Mouse (Mus musculus) liver, adult 2 months (tissue): ENCODE measurements around the gene Fam229a. TPM values are rescaled to one million over a fixed set of nuclear protein-coding genes. Genes with fewer than 3 reads are reported as not detected.

Experiments used
- DNase-seq: peaks from one replicate; pipeline ENCODE4 v3.0.0-alpha.2; 2011; ENCODE audit warnings: low read depth, low spot score; ENCODE audit errors: extremely low read depth
- H3K27ac ChIP-seq: fragments of 200-500 bp; replicated peaks from 2 replicates; pipeline ENCODE4 v1.5.1; 2012; ENCODE audit warnings: low read depth, mild to moderate bottlenecking, control low read depth, inconsistent platforms, low read length; ENCODE audit not compliant: insufficient read depth
- H3K27me3 ChIP-seq: fragments of 200-500 bp; 2 replicates; pipeline ENCODE4 v1.6.1; 2012; ENCODE audit warnings: mild to moderate bottlenecking, moderate library complexity, low read length, inconsistent platforms; ENCODE audit not compliant: control insufficient read depth, insufficient read depth
- H3K36me3 ChIP-seq: fragments of 200-500 bp; 2 replicates; pipeline ENCODE4 v1.6.1; 2012; ENCODE audit warnings: low read length, inconsistent platforms; ENCODE audit not compliant: control insufficient read depth, insufficient read depth
- H3K4me1 ChIP-seq: fragments of 200-500 bp; 2 replicates; pipeline ENCODE4 v1.6.1; 2011; ENCODE audit warnings: low read length; ENCODE audit not compliant: control insufficient read depth, insufficient read depth
- H3K4me3 ChIP-seq: fragments of 200-500 bp; 2 replicates; pipeline ENCODE4 v1.5.1; 2011; ENCODE audit warnings: low read depth, mild to moderate bottlenecking, control low read depth, low read length, moderate library complexity; ENCODE audit not compliant: insufficient read depth
- H3K79me2 ChIP-seq: fragments of 200-500 bp; 2 replicates; pipeline ENCODE4 v1.6.1; 2012; ENCODE audit warnings: inconsistent platforms, mild to moderate bottlenecking, low read length, moderate library complexity; ENCODE audit not compliant: control insufficient read depth, insufficient read depth
- H3K9ac ChIP-seq: fragments of 200-500 bp; 2 replicates; pipeline ENCODE4 v1.6.1; 2012; ENCODE audit warnings: low read depth, mild to moderate bottlenecking, control low read depth, inconsistent platforms, low read length
- CTCF ChIP-seq: fragments of 200-500 bp; IDR thresholded peaks from 2 replicates; pipeline ENCODE4 v1.5.1; 2011; ENCODE audit warnings: low read depth, low read length, control low read depth
- POLR2A ChIP-seq: fragments of 200-500 bp; IDR thresholded peaks from 2 replicates; pipeline ENCODE4 v1.6.1; 2011; ENCODE audit warnings: low read length, control low read depth; ENCODE audit not compliant: insufficient read depth; ENCODE audit errors: extremely low read depth
- WGBS: fragments of 180-500 bp; shearing (Covaris S2); methylation state at CpG from one replicate; pipeline ENCODE4 v1.1.7; 2018; 5-methylcytosine and 5-hydroxymethylcytosine counted together
- polyA plus RNA-seq: library from polyadenylated mRNA; depleted of rRNA; stranded (reverse); fragments of >200 nt; gene quantifications from 2 replicates; pipeline ENCODE4 v1.2.3, GENCODE M21; 2012
- total RNA-seq: library from RNA; depleted of rRNA; stranded (reverse); fragments of >200 nt; gene quantifications from 2 replicates; pipeline ENCODE4 v1.2.3, GENCODE M21; 2014

Fam229a gene
- total and polyA plus RNA-seq, 2 experiments: 0.38 TPM; not detected in 1

- H3K79me2 ChIP-seq: no peaks in the 10 kb centered on the region
- DNase-seq: no peak
- H3K27ac ChIP-seq: no peak overlapping the region
- TF ChIP-seq POLR2A (no peak), CTCF (no peak)
- no peaks in the 10 kb centered on the region for H3K27me3 ChIP-seq
- no peak overlapping the region for H3K4me3 ChIP-seq
- 57% methylated on average over 9 of the region's 10 CpGs for WGBS
- H3K4me1 ChIP-seq: no peaks in the 10 kb centered on the region
- H3K9ac ChIP-seq: no peak overlapping the region
- no peaks in the 10 kb centered on the region for H3K36me3 ChIP-seq
Measured at GRCm38 (mm10) chr4:129507434-129508236, 16.6 kb downstream of the Fam229a start.

GRCm38 (mm10) chr4:129508237-129508515 is 17.2 kb downstream of the Fam229a start:
- H3K36me3 ChIP-seq: no peaks in the 10 kb centered on the region
- no peak for DNase-seq
- no peaks in the 10 kb centered on the region for H3K27me3 ChIP-seq
- no peak overlapping the region for H3K27ac ChIP-seq
- H3K4me1 ChIP-seq: no peaks in the 10 kb centered on the region
- no peak overlapping the region for H3K4me3 ChIP-seq
- WGBS: 51% methylated on average over 3 of the region's 3 CpGs
- H3K79me2 ChIP-seq: no peaks in the 10 kb centered on the region
- H3K9ac ChIP-seq: no peak overlapping the region
- TF ChIP-seq CTCF: no peak
- TF ChIP-seq POLR2A: no peak

- no peak overlapping the region for H3K27ac ChIP-seq
- no peak for DNase-seq
- H3K4me3 ChIP-seq: no peak overlapping the region
- peaks cover 4% of the 10 kb centered on the region; the same call in 1 of the 2 replicates for H3K27me3 ChIP-seq
- TF ChIP-seq POLR2A: no peak
- no peak for TF ChIP-seq CTCF
- no peaks in the 10 kb centered on the region for H3K4me1 ChIP-seq
- H3K79me2 ChIP-seq: no peaks in the 10 kb centered on the region
- H3K9ac ChIP-seq: no peak overlapping the region
- no peaks in the 10 kb centered on the region for H3K36me3 ChIP-seq
- WGBS: 80% methylated on average over 15 of the region's 15 CpGs
Measured at GRCm38 (mm10) chr4:129508834-129509600, 18.0 kb downstream of the Fam229a start.

- no peak for DNase-seq
- no peaks in the 10 kb centered on the region for H3K36me3 ChIP-seq
- no peaks in the 10 kb centered on the region for H3K79me2 ChIP-seq
- WGBS: 90% methylated on average over 3 of the region's 3 CpGs
- peaks cover 8% of the 10 kb centered on the region; the same call in 1 of the 2 replicates for H3K27me3 ChIP-seq
- H3K4me3 ChIP-seq: no peak overlapping the region
- H3K9ac ChIP-seq: no peak overlapping the region
- no peak for TF ChIP-seq CTCF
- TF ChIP-seq POLR2A: no peak
- H3K4me1 ChIP-seq: no peaks in the 10 kb centered on the region
- H3K27ac ChIP-seq: no peak overlapping the region
Measured at GRCm38 (mm10) chr4:129509650-129510049, 18.7 kb downstream of the Fam229a start.

GRCm38 (mm10) chr4:129510723-129511412 is 19.9 kb downstream of the Fam229a start:
- TF ChIP-seq POLR2A: no peak
- no peak for TF ChIP-seq CTCF
- no peak for DNase-seq
- Histone ChIP-seq H3K4me3 (no peak overlapping the region), H3K79me2 (no peaks in the 10 kb centered on the region), H3K27me3 (peaks cover 8% of the 10 kb centered on the region; the same call in 1 of the 2 replicates), H3K9ac (no peak overlapping the region), H3K27ac (no peak overlapping the region), H3K4me1 (no peaks in the 10 kb centered on the region), H3K36me3 (no peaks in the 10 kb centered on the region)
- WGBS: 84% methylated on average over 6 of the region's 6 CpGs
